Mouse (Mus musculus) kidney, postnatal 14 days (tissue): ENCODE results near the gene Amh.
"Not testable (repeated sequence)": the region's sequence is repeated elsewhere in the genome, so short reads cannot be mapped to it uniquely, and the experiment has no call there.

Experiments used
- DNase-seq: peaks from one replicate; pipeline ENCODE4 v3.0.0; 2022; ENCODE audit warnings: mixed read lengths

Gene Amh

GRCm38 (mm10) chr10:80808099-80808984 lies 3.3 kb downstream of the Amh start:
- no peak for DNase-seq

DNA sequence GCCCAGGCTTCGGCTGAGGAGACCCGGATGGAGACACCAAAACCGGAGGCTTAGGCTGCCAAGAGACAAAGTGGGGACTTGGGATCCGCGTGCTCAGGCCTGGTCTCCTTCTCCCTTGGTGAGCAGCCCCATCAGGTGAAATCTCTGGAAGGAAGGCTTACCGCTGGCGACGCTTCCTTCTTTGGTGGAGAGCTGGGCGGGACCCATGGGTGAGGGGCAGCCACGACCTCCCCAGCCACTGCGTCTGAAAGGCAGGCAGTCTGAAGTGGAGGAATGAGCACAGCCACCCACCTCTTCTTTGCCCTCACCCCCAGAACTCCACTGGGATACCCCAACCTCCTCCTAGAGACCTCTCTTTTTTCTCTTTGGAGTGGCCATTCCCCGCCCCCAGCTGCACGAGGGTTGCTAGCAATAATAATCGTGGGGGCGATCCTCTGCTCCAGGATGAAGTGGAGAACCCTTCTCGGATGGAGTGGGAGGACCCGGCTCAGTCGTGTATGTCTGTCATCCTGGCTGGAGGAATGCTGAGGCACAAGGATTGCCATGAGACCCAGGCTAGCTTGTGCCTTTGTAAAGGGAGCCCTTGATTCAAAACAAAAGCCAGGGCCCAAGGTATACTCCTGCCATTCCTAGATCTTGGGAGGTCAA lies 4.1 kb downstream of the Amh start:
- no peak for DNase-seq

DNA sequence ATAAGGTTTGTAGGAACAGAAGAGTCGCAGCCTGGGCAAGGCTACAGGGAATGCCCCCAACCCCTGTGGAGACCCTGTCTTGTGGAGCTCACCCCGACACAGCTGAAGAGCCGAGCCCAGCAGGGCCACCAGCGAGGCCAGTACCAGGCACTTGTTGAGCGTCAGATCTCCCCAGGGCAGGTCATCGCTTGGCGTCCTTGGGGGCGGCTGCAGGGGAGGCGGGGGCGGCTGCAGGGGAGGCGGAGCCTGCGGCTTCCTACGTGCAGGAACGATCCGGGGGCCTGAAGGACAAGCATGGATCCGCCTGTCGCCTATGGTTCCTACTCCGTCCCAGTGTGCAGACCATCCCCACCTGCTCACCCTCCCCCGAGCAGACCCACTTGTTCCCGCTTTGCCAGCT lies 5.0 kb downstream of the Amh start:
- no peak for DNase-seq

GRCm38 (mm10) chr10:80812391-80813041 lies 7.5 kb downstream of the Amh start:
- DNase-seq: no peak

DNA sequence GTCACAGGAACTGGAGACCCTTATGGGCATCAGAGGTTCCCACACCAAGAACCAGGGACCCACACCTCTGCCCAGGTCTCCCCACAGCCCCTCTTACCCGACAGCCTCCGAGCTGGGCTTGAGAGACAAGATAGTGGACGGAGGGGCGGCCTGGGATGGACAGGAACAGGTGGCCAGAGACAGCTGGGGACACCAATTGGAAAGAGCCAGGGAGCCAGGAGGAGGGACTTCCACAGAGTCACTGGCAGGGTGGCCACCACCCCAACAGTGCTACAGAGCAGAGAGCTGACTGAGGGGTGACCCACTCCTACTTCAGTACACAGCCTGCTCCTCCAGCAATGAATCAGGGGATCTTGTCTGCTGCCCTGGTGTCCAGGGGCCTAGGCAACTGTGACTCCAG lies 8.3 kb downstream of the Amh start, which contains the start of gene Jsrp1:
TSS of gene Jsrp1 (minus strand) at position 133 of the 400 bp plus-strand sequence.
- DNase-seq: no peak

GRCm38 (mm10) chr10:80814800-80815199 lies 9.8 kb downstream of the Amh start:
- DNase-seq: no peak

DNA sequence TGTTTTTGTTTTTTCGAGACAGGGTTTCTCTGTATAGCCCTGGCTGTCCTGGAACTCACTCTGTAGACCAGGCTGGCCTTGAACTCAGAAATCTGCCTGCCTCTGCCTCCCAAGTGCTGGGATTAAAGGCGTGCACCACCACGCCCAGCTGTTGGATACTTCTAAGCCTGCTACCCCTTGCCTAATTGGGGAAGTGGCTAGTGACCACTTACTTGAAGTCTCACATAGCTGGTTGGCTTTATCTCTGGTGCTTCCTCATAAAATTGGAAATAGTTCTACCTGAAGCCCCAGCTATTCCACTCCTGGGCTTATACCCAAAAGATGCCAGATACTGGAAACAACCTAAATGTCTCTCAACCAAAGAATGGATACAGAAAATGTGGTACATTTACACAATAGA lies 11.3 kb downstream of the Amh start:
- not testable (repeated sequence) for DNase-seq

DNA sequence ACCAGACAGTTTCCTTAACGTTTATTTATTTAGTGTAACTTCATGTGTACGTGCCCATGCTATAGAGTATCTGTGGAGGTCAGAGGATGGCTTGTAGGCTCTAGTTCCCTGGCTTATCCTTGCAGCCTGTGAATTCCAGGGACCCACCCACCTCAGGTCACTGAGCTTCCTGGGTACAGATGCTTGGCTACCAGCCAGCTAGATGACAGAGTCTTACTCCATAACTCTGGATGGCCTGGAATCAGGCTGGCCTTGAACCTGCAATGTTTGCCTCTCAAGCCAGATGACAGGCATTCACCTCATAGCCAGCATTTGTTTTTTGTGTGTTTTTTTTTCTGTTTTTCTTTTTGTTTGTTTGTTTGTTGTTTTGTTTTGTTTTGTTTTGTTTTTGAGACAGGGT lies 12.1 kb downstream of the Amh start:
- no peak for DNase-seq

GRCm38 (mm10) chr10:80817955-80818354 lies 12.9 kb downstream of the Amh start:
- DNase-seq: not testable (repeated sequence)

GRCm38 (mm10) chr10:80818599-80819281 lies 13.7 kb downstream of the Amh start:
- no peak for DNase-seq

- DNase-seq: peak; percentile 77
Measured at GRCm38 (mm10) chr10:80819406-80819805, 14.4 kb downstream of the Amh start.

DNA sequence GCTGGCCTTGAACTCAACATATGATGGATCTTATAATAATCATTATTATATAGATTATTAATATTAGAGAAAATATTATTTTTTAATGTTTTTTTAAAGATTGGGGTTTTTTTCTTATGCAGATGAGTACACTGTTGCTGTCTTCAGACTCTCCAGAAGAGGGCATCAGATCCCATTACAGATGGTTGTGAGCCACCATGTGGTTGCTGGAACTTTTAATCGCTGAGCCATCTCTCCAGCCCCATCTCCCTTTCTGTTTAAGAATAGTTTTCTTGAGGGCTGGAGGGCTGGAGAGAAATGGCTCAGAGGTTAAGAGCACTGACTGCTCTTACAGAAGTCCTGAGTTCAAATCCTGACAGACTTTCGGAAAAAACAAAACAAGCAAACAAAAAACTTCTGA lies 16.9 kb downstream of the Amh start:
- peak; percentile 55 for DNase-seq

- DNase-seq: no peak
Measured at GRCm38 (mm10) chr10:80822528-80822927, 17.5 kb downstream of the Amh start.

GRCm38 (mm10) chr10:80823316-80823715 lies 18.3 kb downstream of the Amh start:
- no peak for DNase-seq

DNA sequence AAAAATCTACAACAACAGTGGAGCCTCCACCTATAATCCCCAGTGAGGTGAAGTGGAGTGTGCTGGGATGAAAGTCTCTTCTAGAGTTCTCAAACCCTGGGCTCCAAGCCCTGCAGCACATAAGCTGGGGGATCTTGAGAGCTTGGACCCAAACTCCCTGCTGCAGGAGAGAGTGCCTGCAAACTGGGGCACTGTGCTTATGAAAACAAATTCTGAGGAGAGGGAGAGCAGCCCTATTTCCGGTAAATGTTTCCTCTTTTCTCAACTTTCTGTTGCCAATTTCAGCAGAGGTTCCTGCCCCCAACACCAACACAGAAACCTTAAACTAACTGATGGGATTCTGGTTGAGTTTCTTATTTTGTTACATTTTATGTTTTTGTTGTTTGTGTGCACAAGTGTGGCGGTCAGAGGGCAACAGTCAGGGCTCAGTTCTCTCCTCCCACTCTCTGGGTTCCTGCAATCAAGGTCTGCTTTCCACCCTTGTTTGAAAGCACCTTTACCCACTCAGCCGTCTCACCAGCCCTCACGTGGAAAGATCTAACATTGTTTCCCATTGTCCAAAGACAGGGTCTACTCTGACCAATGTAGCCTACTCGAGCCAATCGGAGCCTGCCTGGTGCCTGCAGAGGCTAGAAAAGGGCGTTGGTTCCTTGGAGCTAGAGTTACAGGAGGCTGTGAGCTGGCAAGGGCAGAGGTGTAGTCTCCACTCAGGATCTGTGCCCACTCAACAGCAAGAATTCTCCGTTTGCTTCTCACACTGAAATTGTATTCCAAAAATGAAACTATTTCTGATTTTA lies 19.0 kb downstream of the Amh start:
- DNase-seq: peak; percentile 29

DNA sequence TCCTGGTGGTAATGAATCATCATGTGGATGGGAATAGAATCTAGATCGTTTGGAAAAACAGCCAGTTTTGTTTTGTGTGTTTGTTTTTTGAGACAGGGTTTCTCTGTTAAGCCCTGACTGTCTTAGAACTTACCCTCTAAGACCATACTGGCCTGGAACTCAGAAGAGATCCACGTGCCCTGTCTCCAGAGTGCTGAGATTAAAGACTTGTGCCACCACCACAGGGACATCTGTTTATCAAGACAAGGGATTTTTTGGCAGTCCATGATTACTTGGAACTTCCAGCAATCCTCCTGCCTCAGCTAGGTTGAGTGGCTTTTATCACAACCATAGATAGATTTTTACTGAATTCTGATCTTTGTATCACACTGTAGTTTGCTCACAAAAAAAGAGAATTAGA lies 19.8 kb downstream of the Amh start:
- no peak for DNase-seq

DNA sequence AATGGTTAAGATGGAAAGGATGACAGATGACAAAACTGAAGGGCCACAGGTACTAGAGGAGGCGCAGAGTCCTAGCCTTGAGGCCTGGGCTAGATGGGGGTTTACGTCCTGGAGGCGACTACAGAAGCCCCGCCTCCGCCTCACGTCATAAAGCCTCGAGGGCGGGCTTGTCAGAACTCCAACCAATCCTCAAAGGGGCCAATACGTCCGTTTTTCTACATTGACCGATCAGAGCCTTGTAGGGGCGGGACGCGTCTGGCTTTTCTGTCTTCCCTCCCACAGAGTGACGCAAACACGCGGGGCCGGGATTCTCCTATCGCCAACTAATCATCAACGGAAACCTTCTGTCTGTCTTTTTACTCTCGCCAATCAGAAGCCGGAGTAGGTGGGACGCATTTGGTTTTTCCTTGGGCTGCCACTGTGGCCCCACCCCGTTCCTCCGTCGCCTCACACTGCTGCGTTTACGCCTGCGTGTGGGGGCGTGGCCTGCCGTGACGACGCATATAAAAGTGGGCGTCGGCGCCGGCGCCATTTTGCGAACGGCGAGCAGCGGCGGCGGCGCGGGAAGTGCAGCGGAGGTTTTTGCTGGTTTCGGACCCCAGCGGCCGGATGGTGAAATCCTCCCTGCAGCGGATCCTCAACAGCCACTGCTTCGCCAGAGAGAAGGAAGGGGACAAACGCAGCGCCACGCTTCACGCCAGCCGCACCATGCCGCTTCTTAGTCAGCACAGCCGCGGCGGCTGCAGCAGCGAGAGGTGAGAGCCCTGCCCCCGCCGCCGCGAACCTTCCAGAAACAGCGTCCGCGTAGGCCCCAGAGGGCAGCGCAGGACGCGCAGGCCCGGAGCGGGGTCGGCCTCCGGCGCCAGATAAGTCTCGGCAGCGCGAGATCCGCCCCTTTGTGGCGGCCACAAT lies 21.4 kb downstream of the Amh start, which contains the start of gene Oaz1:
TSS of gene Oaz1 (plus strand) at position 506 of the 912 bp plus-strand sequence.
- peak; percentile 99 for DNase-seq

DNA sequence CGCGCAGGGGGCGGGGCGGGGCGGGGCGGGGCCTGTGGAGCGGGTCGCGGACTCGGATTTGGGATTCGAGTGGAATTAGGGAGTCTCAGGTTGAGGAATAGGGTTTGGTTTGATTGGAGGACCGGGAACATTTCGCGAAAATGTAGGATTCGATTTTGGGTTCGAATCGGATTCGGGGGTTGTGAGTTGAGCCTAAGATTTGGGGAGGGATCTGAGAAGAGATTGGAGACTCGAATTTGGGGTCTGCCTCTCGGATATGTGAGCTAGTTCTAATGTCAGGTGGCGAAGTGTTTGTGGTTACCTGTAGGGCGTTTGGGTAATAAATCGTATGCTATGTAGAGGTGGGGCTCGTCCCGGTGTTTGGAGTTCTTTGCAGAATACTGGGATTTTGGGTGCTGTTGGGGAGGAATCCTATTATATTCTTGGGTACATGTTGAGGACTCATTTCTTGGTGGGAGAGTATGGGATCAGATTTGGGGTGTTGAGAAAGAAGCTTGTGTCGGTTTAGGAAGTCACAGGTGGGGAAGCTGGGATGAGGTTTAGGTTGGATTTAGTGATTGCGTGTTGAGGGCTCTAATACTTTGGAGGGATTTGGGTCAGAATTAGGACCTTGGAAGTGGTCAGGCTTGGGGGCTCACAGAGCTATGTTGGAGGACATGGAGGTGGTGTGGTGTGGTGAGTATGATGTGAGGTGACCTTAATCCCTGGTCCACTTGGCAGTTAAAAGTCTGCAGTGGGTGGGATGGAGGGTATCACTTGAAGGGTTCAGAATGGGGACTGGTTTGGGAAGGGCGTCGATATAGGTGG lies 22.2 kb downstream of the Amh start:
- no peak for DNase-seq

DNA sequence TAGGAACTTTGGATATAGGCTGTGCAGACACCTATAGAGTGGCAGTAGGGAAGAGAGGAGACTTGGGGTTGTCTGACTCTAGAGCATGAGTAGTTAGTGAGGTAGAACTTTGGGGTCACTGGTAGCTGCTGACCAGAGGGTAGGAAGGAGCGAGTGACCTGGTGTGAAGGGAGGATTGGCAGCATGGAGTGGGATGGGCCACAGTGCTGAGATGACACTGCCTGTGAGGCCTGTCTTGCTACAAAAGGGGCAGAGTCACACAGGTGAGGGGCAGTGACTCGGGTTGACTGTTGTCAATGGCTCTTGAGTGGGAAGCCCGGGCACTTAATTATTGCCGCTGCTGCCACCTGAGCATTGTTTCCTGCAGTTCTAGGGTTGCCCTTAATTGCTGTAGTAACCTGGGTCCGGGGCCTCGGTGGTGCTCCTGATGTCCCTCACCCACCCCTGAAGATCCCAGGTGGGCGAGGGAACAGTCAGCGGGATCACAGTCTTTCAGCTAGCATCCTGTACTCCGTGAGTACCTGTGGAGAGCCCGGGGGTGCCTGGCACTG lies 22.9 kb downstream of the Amh start:
- no peak for DNase-seq

GRCm38 (mm10) chr10:80828587-80828986 lies 23.5 kb downstream of the Amh start:
- DNase-seq: not testable (repeated sequence)
